Mouse (Mus musculus): ENCODE results near the gene Rbm4b.

DNA sequence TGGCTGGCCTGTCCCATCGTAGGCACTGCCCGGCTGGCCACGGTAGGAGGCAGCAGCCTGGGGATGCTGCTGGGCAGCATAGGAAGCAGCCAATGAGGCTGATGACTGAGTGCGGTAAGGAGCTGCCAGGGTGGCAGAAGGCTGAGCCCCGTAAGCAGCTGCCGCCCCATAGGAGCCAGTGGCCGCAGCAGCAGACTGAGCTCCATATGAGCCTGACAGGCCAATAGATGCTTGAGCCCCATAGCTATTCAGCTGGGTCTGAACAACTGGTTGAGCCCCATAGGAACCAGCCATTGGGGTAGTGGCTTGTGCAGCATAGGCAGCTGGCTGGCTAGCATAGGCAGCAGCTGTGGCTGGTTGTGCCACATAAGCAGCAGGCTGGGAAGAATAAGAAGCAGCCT is 46.4 kb downstream of the Rbm4b start:
- TF ChIP-seq CTCF (IDR thresholded peaks at IDR 0.05; ENCODE audit: borderline replicate concordance, insufficient read depth, low read length) (no peak), POLR2A (IDR thresholded peaks at IDR 0.05; ENCODE audit: low read depth, low read length) (no peak)
